Mouse (Mus musculus): ENCODE measurements around the gene Cbx1. TPM values are rescaled to one million over a fixed set of nuclear protein-coding genes. Genes with fewer than 3 reads are reported as not detected.
A peak's percentile ranks its signal among the peaks of the same experiment; 100 is the strongest.

Cbx1 gene
- total RNA-seq, 2 experiments from 2014 or later, result 64.9 to 73.1 TPM

- no peak for DNase-seq
These were observed 27.6 kb downstream of the Cbx1 start for GRCm38 (mm10) chr11:96816494-96816893.

GRCm38 (mm10) chr11:96816979-96817378, 28.1 kb downstream of the Cbx1 start:
- DNase-seq, result no peak

- no peak for DNase-seq
These were observed 29.3 kb downstream of the Cbx1 start for GRCm38 (mm10) chr11:96818128-96818710.

- DNase-seq, result no peak
These were observed 33.0 kb downstream of the Cbx1 start for GRCm38 (mm10) chr11:96821956-96822355.

GRCm38 (mm10) chr11:96822675-96823470, 33.9 kb downstream of the Cbx1 start:
- peak; percentile 77 for DNase-seq

- DNase-seq, result peak; percentile 40
These were observed 34.5 kb downstream of the Cbx1 start for GRCm38 (mm10) chr11:96823471-96823837.

GRCm38 (mm10) chr11:96823880-96824782, 35.2 kb downstream of the Cbx1 start:
- peak; percentile 93 for DNase-seq

- peak; percentile 88 for DNase-seq
These were observed 36.0 kb downstream of the Cbx1 start for GRCm38 (mm10) chr11:96824783-96825495.

- peak; percentile 58 for DNase-seq
These were observed 37.6 kb downstream of the Cbx1 start for GRCm38 (mm10) chr11:96826481-96826880.

GRCm38 (mm10) chr11:96827062-96827581, 38.2 kb downstream of the Cbx1 start:
- DNase-seq, result peak; percentile 45

- DNase-seq, result no peak
These were observed 39.0 kb downstream of the Cbx1 start for GRCm38 (mm10) chr11:96827917-96828316.

- DNase-seq, result no peak
These were observed 40.0 kb downstream of the Cbx1 start for GRCm38 (mm10) chr11:96828881-96829280.

GRCm38 (mm10) chr11:96829403-96829812, 40.5 kb downstream of the Cbx1 start:
- DNase-seq, result peak; percentile 96

GRCm38 (mm10) chr11:96829813-96830538, 41.0 kb downstream of the Cbx1 start, which contains the start of gene Nfe2l1:
Nfe2l1 (minus strand) TSS chr11:96829968.
- DNase-seq, result peak; percentile 98

GRCm38 (mm10) chr11:96830539-96831216, 41.8 kb downstream of the Cbx1 start:
- DNase-seq, result no peak

GRCm38 (mm10) chr11:96831516-96831915, 42.6 kb downstream of the Cbx1 start:
- no peak for DNase-seq

- no peak for DNase-seq
These were observed 43.6 kb downstream of the Cbx1 start for GRCm38 (mm10) chr11:96832541-96832940.

GRCm38 (mm10) chr11:96832973-96833372, 44.0 kb downstream of the Cbx1 start:
- no peak for DNase-seq

- no peak for DNase-seq
These were observed 45.2 kb downstream of the Cbx1 start for GRCm38 (mm10) chr11:96834127-96834526.

- peak; percentile 55 for DNase-seq
These were observed 48.4 kb downstream of the Cbx1 start for GRCm38 (mm10) chr11:96837298-96837697.

All from adrenal gland, postnatal 10 days (tissue).